Mouse (Mus musculus): Measurements from ENCODE around the gene Mapk7. TPM values are rescaled to one million over a fixed set of nuclear protein-coding genes. Genes with fewer than 3 reads are reported as not detected.

Mapk7 gene
- polyA plus RNA-seq, 1 experiment from 2014 or later = 57.9 TPM

DNA sequence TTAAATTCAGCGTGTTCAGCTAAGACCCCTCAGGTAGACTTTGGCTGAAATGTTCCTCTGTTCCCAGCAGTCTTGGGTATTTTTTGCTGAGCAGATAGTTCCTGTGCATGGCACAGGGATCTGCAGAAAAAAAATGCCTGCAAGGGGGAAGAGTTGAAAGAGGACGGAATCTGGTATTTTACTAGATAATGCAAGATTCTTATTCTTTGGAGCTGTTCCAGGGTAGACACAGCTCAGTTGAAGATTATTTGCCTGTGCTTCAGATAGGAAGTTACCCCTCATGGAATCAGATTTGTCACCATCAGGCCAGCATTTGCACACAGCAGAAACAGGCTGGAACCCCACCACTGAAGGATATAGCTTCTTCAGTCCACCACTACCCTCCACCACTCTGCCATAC, 1.3 kb upstream of the Mapk7 start:
- H3K9me3 ChIP-seq (ENCODE audit: control insufficient read depth, low read length) = no peaks in the 10 kb centered on the region
- 86% methylated on average over 2 of the region's 2 CpGs for WGBS
- H3K36me3 ChIP-seq (replicated peaks; ENCODE audit: control insufficient read depth, insufficient read depth) = peaks cover 22% of the 10 kb centered on the region
- no peak overlapping the region for H3K4me3 ChIP-seq (replicated peaks; ENCODE audit: low read length)
- no peak overlapping the region; the same call in 1 of the 2 replicates for H3K4me2 ChIP-seq (replicated peaks)
- no peak overlapping the region for H3K27ac ChIP-seq
- DNase-seq (ENCODE audit: low spot score) (no peak), ATAC-seq (ENCODE audit: low FRiP score) (no peak)
- no peak overlapping the region for H3K9ac ChIP-seq
- peaks cover 11% of the 10 kb centered on the region for H3K4me1 ChIP-seq (replicated peaks; ENCODE audit: control insufficient read depth, insufficient read depth, low read length)
- no peaks in the 10 kb centered on the region for H3K27me3 ChIP-seq (ENCODE audit: control insufficient read depth, insufficient read depth, low read length)

DNA sequence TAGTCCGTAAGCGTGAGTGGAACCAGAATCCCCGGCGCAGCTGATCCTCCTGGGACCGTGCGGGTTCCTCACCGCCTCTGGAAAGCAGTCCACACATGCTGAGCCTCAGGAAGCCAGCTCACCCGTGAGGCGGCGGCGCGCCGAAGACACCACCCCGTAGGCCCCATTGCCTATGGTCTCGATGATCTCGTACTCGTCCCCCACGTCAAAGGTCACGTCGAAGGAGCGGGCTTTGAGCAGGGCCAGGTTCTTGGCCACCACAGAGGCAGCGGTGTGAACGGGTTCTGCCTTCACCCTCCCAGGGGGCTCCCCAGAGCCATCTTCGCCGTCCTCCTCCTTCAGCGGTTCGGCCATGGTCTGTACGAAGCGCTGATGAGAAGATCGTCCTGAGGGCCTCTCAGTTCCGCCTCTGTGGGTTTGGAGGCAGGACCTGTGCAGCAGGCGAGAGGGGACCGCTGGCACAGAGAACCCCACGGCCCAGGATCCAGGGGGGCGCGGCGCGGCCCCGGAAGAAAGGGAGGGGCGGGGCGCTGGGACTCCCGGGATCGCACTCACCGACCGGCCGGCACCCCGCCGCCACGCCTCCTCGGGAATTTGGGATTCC, 579 bp downstream of the Mapk7 start:
- DNase-seq (ENCODE audit: low spot score) = peak; percentile 34
- Histone ChIP-seq H3K9me3 (ENCODE audit: control insufficient read depth, low read length) (no peaks in the 10 kb centered on the region), H3K27me3 (ENCODE audit: control insufficient read depth, insufficient read depth, low read length) (no peaks in the 10 kb centered on the region), H3K9ac (peak overlapping the region; percentile 89), H3K4me1 (replicated peaks; ENCODE audit: control insufficient read depth, insufficient read depth, low read length) (peaks cover 11% of the 10 kb centered on the region), H3K4me3 (replicated peaks; ENCODE audit: low read length) (peak overlapping the region; percentile 89), H3K36me3 (replicated peaks; ENCODE audit: control insufficient read depth, insufficient read depth) (peaks cover 41% of the 10 kb centered on the region), H3K27ac (peak overlapping the region; percentile 92), H3K4me2 (replicated peaks) (peak overlapping the region; percentile 75)
- peak; percentile 72 for ATAC-seq (ENCODE audit: low FRiP score)
- 1% methylated on average over 45 of the region's 50 CpGs for WGBS

DNA sequence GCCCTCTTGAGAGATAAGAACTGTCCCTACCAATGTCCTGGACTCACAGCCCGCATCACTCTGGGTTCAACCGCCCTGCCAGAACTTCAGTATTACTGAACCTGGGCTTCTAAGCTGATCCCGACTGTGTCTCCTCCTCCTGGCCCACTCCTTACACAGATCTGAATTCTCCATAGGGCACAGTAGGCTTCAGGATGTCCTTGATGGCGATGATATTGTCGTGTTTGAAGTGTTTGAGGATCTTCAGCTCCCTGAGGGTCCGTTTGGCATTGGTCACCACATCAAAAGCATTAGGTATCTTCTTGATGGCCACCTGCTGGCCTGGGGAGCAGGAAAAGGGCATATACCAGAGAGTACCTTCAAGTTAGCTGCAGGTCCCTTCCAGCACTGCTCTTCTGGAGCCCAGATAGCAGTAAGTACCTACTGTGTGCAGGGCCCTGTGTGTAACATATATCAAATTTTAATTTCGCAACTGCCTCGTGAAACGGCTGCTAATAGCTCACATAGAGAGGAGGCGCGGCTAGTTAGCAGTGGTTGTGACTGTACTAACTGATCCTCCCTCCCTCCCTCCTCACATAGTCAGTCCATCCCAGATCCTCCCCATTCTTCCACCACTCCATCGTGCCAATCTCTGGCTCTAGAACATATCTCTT, 1.3 kb downstream of the Mapk7 start:
- Histone ChIP-seq H3K4me1 (replicated peaks; ENCODE audit: control insufficient read depth, insufficient read depth, low read length) (peaks cover 13% of the 10 kb centered on the region), H3K9me3 (ENCODE audit: control insufficient read depth, low read length) (no peaks in the 10 kb centered on the region), H3K9ac (peak overlapping the region; percentile 89), H3K36me3 (replicated peaks; ENCODE audit: control insufficient read depth, insufficient read depth) (peaks cover 49% of the 10 kb centered on the region), H3K4me2 (replicated peaks) (peak overlapping the region; percentile 75), H3K27me3 (ENCODE audit: control insufficient read depth, insufficient read depth, low read length) (no peaks in the 10 kb centered on the region), H3K4me3 (replicated peaks; ENCODE audit: low read length) (peak overlapping the region; percentile 89), H3K27ac (peak overlapping the region; percentile 92; the same call in 1 of the 2 replicates)
- no peak for DNase-seq (ENCODE audit: low spot score)
- no peak for ATAC-seq (ENCODE audit: low FRiP score)
- WGBS = 74% methylated on average over 12 of the region's 12 CpGs

DNA sequence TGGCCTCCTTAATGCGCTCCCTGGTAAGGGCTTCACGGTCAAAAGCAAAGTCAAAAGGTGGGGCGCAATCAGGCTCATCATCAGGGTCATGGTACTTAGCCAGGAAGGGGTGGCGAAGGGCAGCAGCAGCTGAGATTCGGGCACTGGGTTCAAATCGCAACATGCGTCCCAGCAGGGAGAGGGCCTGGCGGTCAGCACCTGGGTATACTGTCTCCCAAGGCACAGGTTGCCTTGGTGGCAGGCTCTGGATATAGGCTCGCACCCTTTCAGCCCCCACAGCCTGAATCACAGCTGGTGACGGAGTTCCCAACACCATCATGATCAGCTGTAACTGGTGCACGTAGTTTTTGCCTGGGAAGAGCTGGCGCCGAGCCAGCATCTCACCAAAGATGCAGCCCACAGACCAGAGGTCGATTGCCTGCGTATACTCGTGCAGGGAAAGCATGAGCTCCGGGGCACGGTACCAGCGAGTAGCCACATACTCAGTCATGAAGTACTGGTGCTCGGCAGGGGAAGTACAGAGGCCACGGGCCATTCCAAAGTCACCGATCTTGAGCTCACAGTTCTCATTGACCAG, 3.2 kb downstream of the Mapk7 start:
- ATAC-seq (ENCODE audit: low FRiP score) = no peak
- Histone ChIP-seq H3K27me3 (ENCODE audit: control insufficient read depth, insufficient read depth, low read length) (no peaks in the 10 kb centered on the region), H3K4me3 (replicated peaks; ENCODE audit: low read length) (no peak overlapping the region), H3K27ac (no peak overlapping the region), H3K9me3 (ENCODE audit: control insufficient read depth, low read length) (no peaks in the 10 kb centered on the region), H3K9ac (no peak overlapping the region), H3K36me3 (replicated peaks; ENCODE audit: control insufficient read depth, insufficient read depth) (peaks cover 54% of the 10 kb centered on the region), H3K4me2 (replicated peaks) (no peak overlapping the region), H3K4me1 (replicated peaks; ENCODE audit: control insufficient read depth, insufficient read depth, low read length) (peaks cover 21% of the 10 kb centered on the region)
- WGBS = 89% methylated on average over 22 of the region's 22 CpGs
- DNase-seq (ENCODE audit: low spot score) = no peak

DNA sequence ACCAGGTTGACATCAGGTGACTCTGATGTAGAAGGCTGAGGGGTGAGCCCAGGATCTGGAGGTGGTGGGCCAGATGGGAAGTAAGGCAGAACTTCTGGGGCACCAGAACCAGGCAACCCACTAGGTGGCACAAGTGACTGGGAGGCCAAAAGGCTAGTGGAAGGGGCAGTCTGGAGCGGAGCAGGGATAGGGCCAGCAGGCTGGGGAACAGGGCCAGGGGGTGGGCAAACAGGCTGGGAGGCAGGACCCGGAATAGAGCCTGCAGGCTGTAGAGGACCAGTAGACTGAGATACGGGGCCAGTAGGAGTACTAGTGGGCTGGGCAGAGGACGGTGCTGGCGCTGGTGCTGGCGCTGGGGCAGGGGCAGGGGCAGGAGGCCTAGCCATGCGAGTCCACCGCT, 4.3 kb downstream of the Mapk7 start:
- no peak for ATAC-seq (ENCODE audit: low FRiP score)
- no peak overlapping the region for H3K4me2 ChIP-seq (replicated peaks)
- peaks cover 54% of the 10 kb centered on the region for H3K36me3 ChIP-seq (replicated peaks; ENCODE audit: control insufficient read depth, insufficient read depth)
- H3K27ac ChIP-seq = no peak overlapping the region
- H3K4me3 ChIP-seq (replicated peaks; ENCODE audit: low read length) = no peak overlapping the region
- no peaks in the 10 kb centered on the region for H3K27me3 ChIP-seq (ENCODE audit: control insufficient read depth, insufficient read depth, low read length)
- H3K9ac ChIP-seq = no peak overlapping the region
- WGBS = 91% methylated on average over 8 of the region's 8 CpGs
- H3K9me3 ChIP-seq (ENCODE audit: control insufficient read depth, low read length) = no peaks in the 10 kb centered on the region
- H3K4me1 ChIP-seq (replicated peaks; ENCODE audit: control insufficient read depth, insufficient read depth, low read length) = peaks cover 29% of the 10 kb centered on the region
- no peak for DNase-seq (ENCODE audit: low spot score)

DNA sequence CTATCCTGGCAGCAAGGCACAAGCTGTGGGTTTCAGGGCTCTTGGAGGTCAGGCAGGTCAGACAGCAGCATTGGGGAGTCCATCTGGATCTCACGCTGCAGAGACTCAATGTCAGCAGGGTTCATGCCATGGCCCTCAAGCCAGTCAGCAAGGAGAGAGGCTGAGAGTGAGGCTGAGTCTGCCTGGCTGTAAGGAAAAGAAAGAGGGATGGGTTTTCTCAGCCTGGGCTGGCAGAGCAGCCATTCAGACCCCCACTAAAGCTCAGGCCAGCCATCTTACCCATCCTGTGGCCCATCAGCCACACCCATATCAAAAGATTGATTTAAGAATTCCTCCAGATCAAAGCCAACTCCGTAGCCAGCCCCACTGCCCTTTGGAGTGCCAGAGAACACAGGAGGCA, 5.1 kb downstream of the Mapk7 start:
- ATAC-seq (ENCODE audit: low FRiP score) (no peak), DNase-seq (ENCODE audit: low spot score) (no peak)
- no peak overlapping the region for H3K4me2 ChIP-seq (replicated peaks)
- peaks cover 36% of the 10 kb centered on the region for H3K4me1 ChIP-seq (replicated peaks; ENCODE audit: control insufficient read depth, insufficient read depth, low read length)
- no peak overlapping the region for H3K4me3 ChIP-seq (replicated peaks; ENCODE audit: low read length)
- 72% methylated on average over 2 of the region's 2 CpGs for whole genome bisulfite sequencing
- H3K27me3 ChIP-seq (ENCODE audit: control insufficient read depth, insufficient read depth, low read length) = no peaks in the 10 kb centered on the region
- no peak overlapping the region for H3K27ac ChIP-seq
- peaks cover 54% of the 10 kb centered on the region for H3K36me3 ChIP-seq (replicated peaks; ENCODE audit: control insufficient read depth, insufficient read depth)
- H3K9me3 ChIP-seq (ENCODE audit: control insufficient read depth, low read length) = no peaks in the 10 kb centered on the region
- H3K9ac ChIP-seq = no peak overlapping the region

DNA sequence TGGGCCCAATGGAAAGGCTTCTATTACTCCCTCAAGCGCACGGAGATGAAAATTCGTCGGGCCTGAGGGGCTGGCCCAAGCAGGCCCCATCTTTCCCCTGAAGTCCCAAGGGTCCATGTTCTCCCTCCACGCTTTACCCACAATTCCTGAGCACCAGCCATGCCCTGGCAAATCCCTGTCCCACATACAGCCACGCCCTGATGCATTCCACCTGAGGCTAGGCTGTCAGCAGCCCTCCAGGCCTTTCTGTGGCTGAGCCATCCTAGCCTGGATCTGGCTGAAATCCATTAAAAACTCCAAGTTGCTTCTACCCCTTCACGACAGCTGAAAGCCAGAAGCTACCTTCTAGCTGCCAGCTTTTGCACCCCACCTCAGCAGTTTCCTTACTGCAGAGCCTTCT, 6.3 kb downstream of the Mapk7 start:
- Histone ChIP-seq H3K4me3 (replicated peaks; ENCODE audit: low read length) (no peak overlapping the region), H3K9ac (no peak overlapping the region), H3K4me1 (replicated peaks; ENCODE audit: control insufficient read depth, insufficient read depth, low read length) (peaks cover 37% of the 10 kb centered on the region), H3K36me3 (replicated peaks; ENCODE audit: control insufficient read depth, insufficient read depth) (peaks cover 54% of the 10 kb centered on the region), H3K27me3 (ENCODE audit: control insufficient read depth, insufficient read depth, low read length) (no peaks in the 10 kb centered on the region), H3K9me3 (ENCODE audit: control insufficient read depth, low read length) (no peaks in the 10 kb centered on the region), H3K27ac (no peak overlapping the region), H3K4me2 (replicated peaks) (no peak overlapping the region)
- ATAC-seq (ENCODE audit: low FRiP score) (no peak), DNase-seq (ENCODE audit: low spot score) (no peak)
- 77% methylated on average over 7 of the region's 7 CpGs for WGBS

DNA sequence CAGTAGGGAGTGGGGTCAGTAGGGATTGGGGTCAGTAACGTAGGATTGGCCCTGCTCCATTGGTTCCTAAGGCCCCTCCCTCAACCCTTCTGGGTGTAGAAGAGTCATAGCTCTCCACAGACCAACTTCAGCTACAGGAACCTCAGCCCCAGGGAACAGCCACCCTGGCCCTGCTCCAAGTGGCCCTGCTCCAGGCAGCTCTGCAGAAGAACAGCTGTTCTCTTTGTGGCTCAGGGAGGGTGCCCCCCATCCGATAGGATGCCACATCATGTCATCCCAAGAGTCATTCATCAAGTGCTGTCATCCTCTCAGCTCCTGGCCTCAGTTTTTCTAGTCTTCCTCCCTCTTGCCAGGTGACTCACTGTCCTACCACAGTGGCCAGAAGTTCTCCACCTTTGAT, 6.8 kb downstream of the Mapk7 start:
- H3K27me3 ChIP-seq (ENCODE audit: control insufficient read depth, insufficient read depth, low read length) = no peaks in the 10 kb centered on the region
- no peak overlapping the region for H3K4me3 ChIP-seq (replicated peaks; ENCODE audit: low read length)
- DNase-seq (ENCODE audit: low spot score) = peak; percentile 52
- H3K4me1 ChIP-seq (replicated peaks; ENCODE audit: control insufficient read depth, insufficient read depth, low read length) = peaks cover 32% of the 10 kb centered on the region
- WGBS = 13% methylated on average over 2 of the region's 2 CpGs
- no peak overlapping the region for H3K9ac ChIP-seq
- 0 out of 2 replicates have a peak, but pooled peaks have one; percentile 4 for ATAC-seq (ENCODE audit: low FRiP score)
- no peak overlapping the region for H3K27ac ChIP-seq
- peaks cover 50% of the 10 kb centered on the region for H3K36me3 ChIP-seq (replicated peaks; ENCODE audit: control insufficient read depth, insufficient read depth)
- H3K4me2 ChIP-seq (replicated peaks) = no peak overlapping the region
- H3K9me3 ChIP-seq (ENCODE audit: control insufficient read depth, low read length) = no peaks in the 10 kb centered on the region

DNA sequence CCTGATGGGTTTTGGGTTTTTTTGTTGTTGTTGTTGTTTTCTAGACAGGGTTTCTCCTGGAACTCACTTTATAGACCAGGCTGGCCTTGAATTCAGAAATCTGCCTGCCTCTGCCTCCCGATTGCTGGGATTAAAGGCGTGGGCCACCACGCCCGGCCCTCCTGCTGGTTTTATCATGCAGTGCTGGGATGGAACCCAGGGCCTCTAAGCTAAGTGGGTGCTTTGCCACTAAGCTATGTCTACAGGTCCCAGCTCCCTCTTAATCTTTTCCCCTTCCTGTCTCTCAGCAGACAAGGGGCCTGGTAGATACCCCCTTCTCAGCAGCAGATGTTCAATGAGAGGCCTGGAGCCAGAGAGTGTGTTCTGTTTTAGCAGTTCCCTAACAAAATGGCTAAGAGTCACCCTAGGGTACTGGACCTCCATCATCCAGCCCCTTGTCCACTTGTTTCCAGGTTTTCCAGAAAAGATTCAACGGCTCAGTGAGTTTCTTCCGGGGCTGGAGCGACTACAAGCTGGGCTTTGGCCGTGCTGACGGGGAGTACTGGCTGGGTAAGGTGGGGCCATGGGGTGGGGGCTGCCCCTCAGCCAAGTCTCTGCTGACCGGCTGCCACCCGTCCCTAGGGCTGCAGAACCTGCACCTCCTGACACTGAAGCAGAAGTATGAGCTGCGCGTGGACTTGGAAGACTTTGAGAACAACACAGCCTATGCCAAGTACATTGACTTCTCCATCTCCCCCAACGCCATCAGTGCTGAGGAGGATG, 7.6 kb downstream of the Mapk7 start:
- peaks cover 43% of the 10 kb centered on the region for H3K36me3 ChIP-seq (replicated peaks; ENCODE audit: control insufficient read depth, insufficient read depth)
- H3K4me1 ChIP-seq (replicated peaks; ENCODE audit: control insufficient read depth, insufficient read depth, low read length) = peaks cover 30% of the 10 kb centered on the region
- H3K9me3 ChIP-seq (ENCODE audit: control insufficient read depth, low read length) = no peaks in the 10 kb centered on the region
- H3K4me2 ChIP-seq (replicated peaks) = peak overlapping the region; percentile 33
- H3K4me3 ChIP-seq (replicated peaks; ENCODE audit: low read length) = no peak overlapping the region
- no peaks in the 10 kb centered on the region for H3K27me3 ChIP-seq (ENCODE audit: control insufficient read depth, insufficient read depth, low read length)
- no peak for DNase-seq (ENCODE audit: low spot score)
- no peak overlapping the region for H3K9ac ChIP-seq
- WGBS = 83% methylated on average over 14 of the region's 14 CpGs
- no peak for ATAC-seq (ENCODE audit: low FRiP score)
- H3K27ac ChIP-seq = no peak overlapping the region
